Mouse (Mus musculus) lung, postnatal 10 days (tissue): ENCODE measurements around the gene Ndufs1.

ENCODE experiments used
- DNase-seq: peaks from one replicate; pipeline ENCODE4 v3.0.0; 2021

Gene Ndufs1

GRCm38 (mm10) chr1:63114136-63114781, 62.4 kb downstream of the Ndufs1 start, which contains the start of gene Ino80d:
TSS of gene Ino80d (minus strand) at chr1:63114667.
- peak; percentile 90 for DNase-seq

- DNase-seq = peak; percentile 66
These were observed 63.1 kb downstream of the Ndufs1 start for GRCm38 (mm10) chr1:63113274-63114135.

GRCm38 (mm10) chr1:63112865-63113261, 63.8 kb downstream of the Ndufs1 start:
- peak; percentile 41 for DNase-seq

GRCm38 (mm10) chr1:63112151-63112864, 64.3 kb downstream of the Ndufs1 start:
- DNase-seq = no peak

- DNase-seq = peak; percentile 72
These were observed 65.9 kb downstream of the Ndufs1 start for GRCm38 (mm10) chr1:63110536-63111285.

GRCm38 (mm10) chr1:63107614-63108327, 68.9 kb downstream of the Ndufs1 start:
- no peak for DNase-seq

- DNase-seq = no peak
These were observed 73.7 kb downstream of the Ndufs1 start for GRCm38 (mm10) chr1:63102758-63103451.

- no peak for DNase-seq
These were observed 76.4 kb downstream of the Ndufs1 start for GRCm38 (mm10) chr1:63100196-63100595.

- no peak for DNase-seq
These were observed 77.8 kb downstream of the Ndufs1 start for GRCm38 (mm10) chr1:63098831-63099230.

- peak; percentile 28 for DNase-seq
These were observed 80.6 kb downstream of the Ndufs1 start for GRCm38 (mm10) chr1:63096071-63096470.
